8 mouse cellular contexts compared by ENCODE assay signal in genomic region chr12:54999016-54999690, GRCm38 (mm10). TPM values are rescaled to one million over a fixed set of nuclear protein-coding genes. Genes with fewer than 3 reads are reported as not detected.
DNase-seq lines count a peak whose midpoint lies in the region; ATAC-seq and TF ChIP-seq lines count a peak whose summit lies in the region.
"Had no signal": no experiment of that assay in that cellular context is flagged by ENCODE, and none has a peak within 500 bp of the region (broad histone marks: within the 10 kb centered on the region; RNA-seq: fewer than 3 reads in every experiment).

No protein-coding gene starts in this region.

- no peaks in the 10 kb centered on the region for H3K4me1 ChIP-seq in midbrain, embryonic 16.5 days (ENCODE audit: control insufficient read depth, insufficient read depth, low read length)
- H3K4me1 ChIP-seq in intestine, postnatal 0 days (replicated peaks; ENCODE audit: control insufficient read depth, insufficient read depth, low read length) = peaks cover 4% of the 10 kb centered on the region; the same call in 1 of the 2 replicates

- DNase-seq in CD4-positive, CD25-positive, alpha-beta regulatory T cell, adult 2 months (ENCODE audit: low read depth, low spot score) = peak; percentile 75
- peak; percentile 28 for DNase-seq in adrenal gland, postnatal 10 days
- DNase-seq in yolk sac, embryonic 10.5 days (ENCODE audit: low spot score) = no peak

- no peaks in the 10 kb centered on the region for H3K36me3 ChIP-seq in midbrain, embryonic 16.5 days (ENCODE audit: control insufficient read depth, insufficient read depth, low read length)
- no peaks in the 10 kb centered on the region for H3K36me3 ChIP-seq in intestine, postnatal 0 days (ENCODE audit: control insufficient read depth, insufficient read depth)

- H3K4me3 ChIP-seq in midbrain, embryonic 16.5 days (ENCODE audit: low read depth, low read length) = no peak overlapping the region
- no peak overlapping the region for H3K4me3 ChIP-seq in intestine, postnatal 0 days (ENCODE audit: low read depth, low read length)

- no peak overlapping the region for H3K4me2 ChIP-seq in midbrain, embryonic 16.5 days (ENCODE audit: low read length)
- no peak overlapping the region for H3K4me2 ChIP-seq in intestine, postnatal 0 days (replicated peaks; ENCODE audit: low read depth)

- no peak for TF ChIP-seq CTCF in intestine, postnatal 0 days (IDR thresholded peaks at IDR 0.05; ENCODE audit: low read depth)

- no peaks in the 10 kb centered on the region for H3K27me3 ChIP-seq in midbrain, embryonic 16.5 days (ENCODE audit: control insufficient read depth, insufficient read depth, low read depth, low read length)
- H3K27me3 ChIP-seq in intestine, postnatal 0 days (replicated peaks; ENCODE audit: control insufficient read depth, insufficient read depth, low read length) = no peaks in the 10 kb centered on the region

- peak; percentile 95 for ATAC-seq in inflammation-experienced regulatory T-cells, adult 6 months
- peak; percentile 99 for ATAC-seq in monocyte, adult 5-6 weeks (replicated peaks; ENCODE audit: insufficient number of reproducible peaks, low FRiP score, low TSS enrichment, poor library complexity, severe bottlenecking)
- ATAC-seq in midbrain, embryonic 16.5 days = no peak
- ATAC-seq in intestine, postnatal 0 days = no peak

- 87% methylated on average over 14 of the region's 14 CpGs for WGBS in midbrain, embryonic 16.5 days
- 79% methylated on average over 14 of the region's 14 CpGs for WGBS in intestine, postnatal 0 days

- H3K9me3 ChIP-seq in midbrain, embryonic 16.5 days (replicated peaks; ENCODE audit: control insufficient read depth, low read length, poor library complexity, severe bottlenecking) = no peaks in the 10 kb centered on the region
- H3K9me3 ChIP-seq in intestine, postnatal 0 days (ENCODE audit: control insufficient read depth) = no peaks in the 10 kb centered on the region

- no peak overlapping the region for H3K9ac ChIP-seq in midbrain, embryonic 16.5 days (ENCODE audit: low read depth, low read length)
- no peak overlapping the region for H3K9ac ChIP-seq in intestine, postnatal 0 days (ENCODE audit: low read depth, low read length)

- no peak overlapping the region for H3K27ac ChIP-seq in midbrain, embryonic 16.5 days (ENCODE audit: low read length)
- no peak overlapping the region for H3K27ac ChIP-seq in intestine, postnatal 0 days (ENCODE audit: low read depth, low read length)

RNA-seq across cellular contexts. Expression of gene Gm20403, which starts 12.8 kb away (rescaled TPM):
- total RNA-seq in adrenal gland, postnatal 10 days (2021) = not detected
- not detected for polyA plus RNA-seq in inflammation-experienced regulatory T-cells, adult 6 months (2017; shearing (Covaris generic))
- not detected in 3 replicates for total RNA-seq in monocyte, adult 5-6 weeks (2017)
- not detected in 2 replicates for polyA plus RNA-seq in midbrain, embryonic 16.5 days (2015; fragmentation: Nextera tagmentation; extraction: Ambion mirVana)
- polyA plus RNA-seq in intestine, postnatal 0 days (2015; fragmentation: Nextera tagmentation; extraction: Ambion mirVana) = not detected in 2 replicates
- polyA plus RNA-seq: cortical plate, adult 2 months had no signal

RNA-seq across cellular contexts. Expression of gene Baz1a, which starts 15.0 kb away (rescaled TPM):
- 10 to 100 TPM; 22.0 to 27.1 TPM for total RNA-seq in adrenal gland, postnatal 10 days (2021)
- 10 to 100 TPM; 31.0 to 41.8 (median 34.4) TPM for polyA plus RNA-seq in inflammation-experienced regulatory T-cells, adult 6 months (2017; shearing (Covaris generic))
- 114 to 140 TPM (median 131 TPM) in 3 replicates for total RNA-seq in monocyte, adult 5-6 weeks (2017)
- 1.9 and 5.1 TPM in 2 replicates for polyA plus RNA-seq in midbrain, embryonic 16.5 days (2015; fragmentation: Nextera tagmentation; extraction: Ambion mirVana)
- polyA plus RNA-seq in intestine, postnatal 0 days (2015; fragmentation: Nextera tagmentation; extraction: Ambion mirVana) = 15.2 and 15.3 TPM in 2 replicates

Comparison
In these comparisons a context has a peak if more than half of its experiments do, and no peak if none do; other contexts are left out.
1. ATAC-seq: peak in inflammation-experienced regulatory T-cells, adult 6 months (single experiment) and monocyte, adult 5-6 weeks (single experiment); none in midbrain, embryonic 16.5 days (single experiment) and intestine, postnatal 0 days (single experiment).